13 mouse cellular contexts compared by ENCODE assay signal in genomic region chr4:62991336-62991735, GRCm38 (mm10). TPM values are rescaled to one million over a fixed set of nuclear protein-coding genes. Genes with fewer than 3 reads are reported as not detected.
"Had no signal": no experiment of that assay in that cellular context is flagged by ENCODE, and none has a peak within 500 bp of the region (broad histone marks: within the 10 kb centered on the region; RNA-seq: fewer than 3 reads in every experiment).

No protein-coding gene starts in this region.

- H3K4me3 ChIP-seq: layer of hippocampus, adult 2 months; limb, embryonic 15.5 days; midbrain, embryonic 13.5 days; myocyte; neural tube, embryonic 12.5 days had no signal

- ATAC-seq: midbrain, embryonic 13.5 days had no signal

- H3K27ac ChIP-seq: layer of hippocampus, adult 2 months; limb, embryonic 15.5 days; liver, embryonic 14.5 days; midbrain, embryonic 13.5 days; neural tube, embryonic 12.5 days had no signal

- H3K36me3 ChIP-seq: limb, embryonic 15.5 days had no signal

- H3K4me1 ChIP-seq: limb, embryonic 15.5 days; neural tube, embryonic 12.5 days had no signal

- H3K27me3 ChIP-seq: limb, embryonic 15.5 days; midbrain, embryonic 13.5 days; neural tube, embryonic 12.5 days had no signal

- H3K4me2 ChIP-seq: limb, embryonic 15.5 days; midbrain, embryonic 13.5 days; neural tube, embryonic 12.5 days had no signal

- H3K9ac ChIP-seq: limb, embryonic 15.5 days; liver, embryonic 14.5 days; midbrain, embryonic 13.5 days had no signal

- DNase-seq: kidney, adult 11 months; kidney, adult 9 months; kidney, postnatal 10 days; kidney, postnatal 4 days; lung, adult 18-20 months; thymus, postnatal 36 days had no signal

- H3K9me3 ChIP-seq: limb, embryonic 15.5 days; midbrain, embryonic 13.5 days had no signal

RNA-seq across cellular contexts. Expression of gene Zfp618, which starts 26.0 kb away (rescaled TPM):
- total RNA-seq: neutrophil, adult 5-6 weeks had no signal
- polyA plus RNA-seq: myocyte had no signal
